In genomic region chr6:124910032-124910431, GRCm38 (mm10) we compare ENCODE assay signal across 9 mouse cellular contexts. TPM values are rescaled to one million over a fixed set of nuclear protein-coding genes. Genes with fewer than 3 reads are reported as not detected.
DNase-seq lines count a peak whose midpoint lies in the region; ATAC-seq and TF ChIP-seq lines count a peak whose summit lies in the region.
"Had no signal": no experiment of that assay in that cellular context is flagged by ENCODE, and none has a peak within 500 bp of the region (broad histone marks: within the 10 kb centered on the region; RNA-seq: fewer than 3 reads in every experiment).

No protein-coding gene starts in this region.

- DNase-seq in kidney, adult 2 months = no peak
- peak; percentile 59 for DNase-seq in embryonic facial prominence, embryonic 10.5 days (ENCODE audit: low spot score)
- peak; percentile 32 for DNase-seq in hindbrain, embryonic 14.5 days (ENCODE audit: low spot score)
- peak; percentile 49 for DNase-seq in neural tube, embryonic 10.5 days (ENCODE audit: extremely low spot score, low spot score)
- DNase-seq in yolk sac, embryonic 10.5 days (ENCODE audit: low spot score) = no peak
- DNase-seq in spleen, postnatal 10 days (ENCODE audit: low spot score in 2 of 2) = no peak
- DNase-seq in urinary bladder, postnatal 25 days (ENCODE audit: low spot score) = no peak
- DNase-seq: kidney, adult 18-20 months had no signal

- no peak for TF ChIP-seq CTCF in kidney, adult 2 months (conservative IDR thresholded peaks at IDR 0.05; ENCODE audit: insufficient read depth, insufficient read length, low read depth, low read length)

- peak overlapping the region; percentile 19; the same call in 1 of the 2 replicates for H3K4me3 ChIP-seq in kidney, embryonic 14.5 days (ENCODE audit: low read length)
- H3K4me3 ChIP-seq in kidney, adult 2 months (ENCODE audit: insufficient read depth, low read depth, low read length) = no peak overlapping the region
- H3K4me3 ChIP-seq in embryonic facial prominence, embryonic 10.5 days = peak overlapping the region; percentile 51
- H3K4me3 ChIP-seq in hindbrain, embryonic 14.5 days (replicated peaks; ENCODE audit: low read length) = 0 out of 2 replicates have a peak overlapping the region, but pooled peaks have one; percentile 6

- no peaks in the 10 kb centered on the region for H3K9me3 ChIP-seq in kidney, embryonic 14.5 days (ENCODE audit: control insufficient read depth, low read length)
- no peaks in the 10 kb centered on the region for H3K9me3 ChIP-seq in embryonic facial prominence, embryonic 10.5 days
- H3K9me3 ChIP-seq in hindbrain, embryonic 14.5 days (ENCODE audit: control insufficient read depth, low read length) = no peaks in the 10 kb centered on the region

- H3K27ac ChIP-seq in kidney, embryonic 14.5 days (ENCODE audit: low read depth, low read length) = no peak overlapping the region
- H3K27ac ChIP-seq in kidney, adult 2 months (ENCODE audit: insufficient read depth, low read depth, low read length) = no peak overlapping the region
- H3K27ac ChIP-seq in embryonic facial prominence, embryonic 10.5 days (replicated peaks) = peak overlapping the region; percentile 83
- no peak overlapping the region for H3K27ac ChIP-seq in hindbrain, embryonic 14.5 days

- H3K4me1 ChIP-seq in kidney, embryonic 14.5 days (ENCODE audit: control insufficient read depth, insufficient read depth, low read length) = peaks cover 24% of the 10 kb centered on the region; the same call in 1 of the 2 replicates
- peaks cover 15% of the 10 kb centered on the region for H3K4me1 ChIP-seq in kidney, adult 2 months (ENCODE audit: control insufficient read depth, insufficient read depth, low read length)
- H3K4me1 ChIP-seq in embryonic facial prominence, embryonic 10.5 days = peaks cover 50% of the 10 kb centered on the region
- H3K4me1 ChIP-seq in hindbrain, embryonic 14.5 days (replicated peaks; ENCODE audit: control insufficient read depth, insufficient read depth, low read length) = peaks cover 35% of the 10 kb centered on the region

- peak; percentile 28; the same call in 1 of the 2 replicates for ATAC-seq in kidney, embryonic 14.5 days (ENCODE audit: low FRiP score, low TSS enrichment)
- ATAC-seq in hindbrain, embryonic 14.5 days (ENCODE audit: low FRiP score) = no peak

- H3K4me2 ChIP-seq in kidney, embryonic 14.5 days (replicated peaks; ENCODE audit: low read depth, low read length) = peak overlapping the region; percentile 44
- peak overlapping the region; percentile 37 for H3K4me2 ChIP-seq in hindbrain, embryonic 14.5 days (replicated peaks)

- H3K36me3 ChIP-seq in kidney, embryonic 14.5 days (ENCODE audit: control insufficient read depth, insufficient read depth, low read length) = peaks cover 22% of the 10 kb centered on the region
- peaks cover 3% of the 10 kb centered on the region; the same call in 1 of the 2 replicates for H3K36me3 ChIP-seq in kidney, adult 2 months (ENCODE audit: control insufficient read depth, insufficient read depth, low read length)
- H3K36me3 ChIP-seq in embryonic facial prominence, embryonic 10.5 days (replicated peaks) = peaks cover 27% of the 10 kb centered on the region
- peaks cover 27% of the 10 kb centered on the region for H3K36me3 ChIP-seq in hindbrain, embryonic 14.5 days (replicated peaks; ENCODE audit: control insufficient read depth, insufficient read depth)

- 4% methylated on average over 25 of the region's 32 CpGs for whole genome bisulfite sequencing in kidney, embryonic 14.5 days
- WGBS in kidney, adult 2 months = 31% methylated on average over 32 of the region's 32 CpGs
- 3% methylated on average over 32 of the region's 32 CpGs for WGBS in embryonic facial prominence, embryonic 10.5 days
- 3% methylated on average over 32 of the region's 32 CpGs for WGBS in hindbrain, embryonic 14.5 days

- H3K9ac ChIP-seq in kidney, embryonic 14.5 days (ENCODE audit: low read depth, low read length) = peak overlapping the region; percentile 38
- peak overlapping the region; percentile 55 for H3K9ac ChIP-seq in hindbrain, embryonic 14.5 days

- no peak for TF ChIP-seq POLR2A in kidney, adult 2 months (IDR thresholded peaks at IDR 0.05; ENCODE audit: low read depth, low read length)

- H3K27me3 ChIP-seq in kidney, embryonic 14.5 days (ENCODE audit: control insufficient read depth, insufficient read depth, low read length) = 0 out of 2 replicates have a peak, but pooled peaks cover 3% of the 10 kb centered on the region
- no peaks in the 10 kb centered on the region for H3K27me3 ChIP-seq in kidney, adult 2 months (replicated peaks; ENCODE audit: control insufficient read depth, insufficient read depth, low read length)
- peaks cover 51% of the 10 kb centered on the region for H3K27me3 ChIP-seq in embryonic facial prominence, embryonic 10.5 days (replicated peaks; ENCODE audit: low read depth, poor library complexity, severe bottlenecking)
- H3K27me3 ChIP-seq in hindbrain, embryonic 14.5 days (ENCODE audit: control insufficient read depth, insufficient read depth, low read length) = no peaks in the 10 kb centered on the region

RNA-seq across cellular contexts. Expression of gene Lag3, which starts 1.5 kb away (rescaled TPM):
- polyA plus RNA-seq in kidney, embryonic 14.5 days (2014; fragmentation: Nextera tagmentation; extraction: Ambion mirVana) = 1.6 and 1.7 TPM in 2 replicates
- polyA plus RNA-seq in kidney, adult 2 months (2012; rRNA removed) = 0.80 and 1.5 TPM in 2 replicates
- polyA plus RNA-seq in embryonic facial prominence, embryonic 10.5 days (2016; fragmentation: Nextera tagmentation; extraction: Ambion mirVana) = 1.2 and 1.6 TPM in 2 replicates
- 2.1 and 2.8 TPM in 2 replicates for polyA plus RNA-seq in hindbrain, embryonic 14.5 days (2014; fragmentation: Nextera tagmentation; extraction: Ambion mirVana)

RNA-seq across cellular contexts. Expression of gene Ptms, which starts 9.9 kb away (rescaled TPM):
- polyA plus RNA-seq in kidney, embryonic 14.5 days (2014; fragmentation: Nextera tagmentation; extraction: Ambion mirVana) = 219 and 295 TPM in 2 replicates
- 1,732 and 2,839 TPM in 2 replicates for polyA plus RNA-seq in kidney, adult 2 months (2012; rRNA removed)
- 203 and 213 TPM in 2 replicates for polyA plus RNA-seq in embryonic facial prominence, embryonic 10.5 days (2016; fragmentation: Nextera tagmentation; extraction: Ambion mirVana)
- 674 and 707 TPM in 2 replicates for polyA plus RNA-seq in hindbrain, embryonic 14.5 days (2014; fragmentation: Nextera tagmentation; extraction: Ambion mirVana)

RNA-seq across cellular contexts. Expression of gene Mlf2, which starts 21.2 kb away (rescaled TPM):
- 396 and 402 TPM in 2 replicates for polyA plus RNA-seq in kidney, embryonic 14.5 days (2014; fragmentation: Nextera tagmentation; extraction: Ambion mirVana)
- polyA plus RNA-seq in kidney, adult 2 months (2012; rRNA removed) = 402 and 403 TPM in 2 replicates
- polyA plus RNA-seq in embryonic facial prominence, embryonic 10.5 days (2016; fragmentation: Nextera tagmentation; extraction: Ambion mirVana) = 390 and 408 TPM in 2 replicates
- 577 and 614 TPM in 2 replicates for polyA plus RNA-seq in hindbrain, embryonic 14.5 days (2014; fragmentation: Nextera tagmentation; extraction: Ambion mirVana)

RNA-seq across cellular contexts. Expression of gene Cd4, which starts 22.0 kb away (rescaled TPM):
- polyA plus RNA-seq in kidney, embryonic 14.5 days (2014; fragmentation: Nextera tagmentation; extraction: Ambion mirVana) = 0.16 TPM in 1 of 2 replicates, not detected in the other
- 0.57 and 4.3 TPM in 2 replicates for polyA plus RNA-seq in kidney, adult 2 months (2012; rRNA removed)
- not detected in 2 replicates for polyA plus RNA-seq in embryonic facial prominence, embryonic 10.5 days (2016; fragmentation: Nextera tagmentation; extraction: Ambion mirVana)
- polyA plus RNA-seq in hindbrain, embryonic 14.5 days (2014; fragmentation: Nextera tagmentation; extraction: Ambion mirVana) = 0.27 and 0.35 TPM in 2 replicates

RNA-seq across cellular contexts. Expression of gene Gpr162, which starts 46.2 kb away (rescaled TPM):
- 0.55 and 1.1 TPM in 2 replicates for polyA plus RNA-seq in kidney, embryonic 14.5 days (2014; fragmentation: Nextera tagmentation; extraction: Ambion mirVana)
- 4.0 and 5.6 TPM in 2 replicates for polyA plus RNA-seq in kidney, adult 2 months (2012; rRNA removed)
- 1.3 and 1.4 TPM in 2 replicates for polyA plus RNA-seq in embryonic facial prominence, embryonic 10.5 days (2016; fragmentation: Nextera tagmentation; extraction: Ambion mirVana)
- 16.6 and 17.6 TPM in 2 replicates for polyA plus RNA-seq in hindbrain, embryonic 14.5 days (2014; fragmentation: Nextera tagmentation; extraction: Ambion mirVana)

Comparison
In these comparisons a context has a peak if more than half of its experiments do, and no peak if none do; other contexts are left out.
1. DNase-seq: peak in embryonic facial prominence, embryonic 10.5 days (single experiment), hindbrain, embryonic 14.5 days (single experiment) and neural tube, embryonic 10.5 days (single experiment); none in kidney, adult 2 months (single experiment), yolk sac, embryonic 10.5 days (single experiment), spleen, postnatal 10 days (0 of 2) and urinary bladder, postnatal 25 days (single experiment).